Mouse (Mus musculus) testis, adult 2 months (tissue): ENCODE measurements at regions not wholly inside any gene's neighbourhood (a gene's known extent, or its start where the extent isn't known, plus 50 kb on each side); places are given as distances from the start of the nearest gene placed in this dataset.

ENCODE experiments used
- CTCF ChIP-seq: fragments of 200-500 bp; IDR thresholded peaks from 2 replicates; pipeline ENCODE4 v1.5.1; 2012; ENCODE audit warnings: low read depth, mild to moderate bottlenecking, inconsistent platforms, low read length, moderate library complexity; ENCODE audit not compliant: control insufficient read depth, insufficient read depth, insufficient replicate concordance
- POLR2A ChIP-seq: fragments of 200-500 bp; IDR thresholded peaks from 2 replicates; pipeline ENCODE4 v1.6.1; 2012; ENCODE audit warnings: low read depth, mild to moderate bottlenecking, inconsistent platforms, low read length, moderate library complexity; ENCODE audit not compliant: control insufficient read depth

DNA sequence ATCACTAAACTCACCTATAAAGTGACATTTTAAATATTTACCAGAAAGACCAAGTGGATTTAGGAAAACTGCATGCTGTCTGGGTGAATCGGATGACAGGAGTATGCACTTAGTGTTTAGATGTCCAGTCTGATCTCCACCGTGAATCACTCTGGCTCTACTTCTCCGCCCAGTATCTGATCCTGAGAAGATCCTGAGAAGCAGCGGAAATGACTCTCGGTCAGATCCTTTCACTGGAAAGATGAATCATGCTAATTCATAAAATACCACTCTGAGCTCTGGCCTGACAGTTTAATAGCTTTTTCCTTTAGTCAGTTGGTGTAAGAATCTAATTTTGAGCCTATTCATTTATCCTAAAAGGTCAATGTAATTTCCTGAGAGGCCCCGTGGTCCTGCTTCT, 252.6 kb upstream of the Smlr1 start:
- no peak for TF ChIP-seq CTCF
- TF ChIP-seq POLR2A: no peak
